Mouse (Mus musculus) stomach, postnatal 0 days (tissue): ENCODE measurements around the gene Tusc2. TPM values are rescaled to one million over a fixed set of nuclear protein-coding genes. Genes with fewer than 3 reads are reported as not detected.

Experiments
- ATAC-seq: fragments of 200-750 bp; cut with Nextera tagmentation; 2 replicates; pipeline ENCODE4 v1.8.0; 2017; ENCODE audit not compliant: low FRiP score, low TSS enrichment
- DNase-seq: peaks from one replicate; pipeline ENCODE4 v3.0.0-alpha.2; 2016; ENCODE audit warnings: low spot score
- H3K27ac ChIP-seq: fragments of 300-500 bp; sonication (generic); replicated peaks from 2 replicates; pipeline ENCODE4 v1.5.1; 2014; ENCODE audit warnings: mild to moderate bottlenecking, control low read depth
- H3K27me3 ChIP-seq: fragments of 300-500 bp; sonication (generic); 2 replicates; pipeline ENCODE4 v1.6.1; 2014; ENCODE audit warnings: low read length; ENCODE audit not compliant: control insufficient read depth, insufficient read depth
- H3K36me3 ChIP-seq: fragments of 300-500 bp; sonication (generic); 2 replicates; pipeline ENCODE4 v1.6.1; 2014; ENCODE audit warnings: low read length, mixed read lengths; ENCODE audit not compliant: control insufficient read depth, insufficient read depth
- H3K4me1 ChIP-seq: fragments of 300-500 bp; sonication (generic); replicated peaks from 2 replicates; pipeline ENCODE4 v1.6.1; 2014; ENCODE audit warnings: antibody characterized with exemption; ENCODE audit not compliant: control insufficient read depth, insufficient read depth
- H3K4me2 ChIP-seq: fragments of 300-500 bp; sonication (generic); replicated peaks from 2 replicates; pipeline ENCODE4 v1.6.1; 2014; ENCODE audit warnings: low read depth, mild to moderate bottlenecking, control low read depth, moderate library complexity
- H3K4me3 ChIP-seq: fragments of 300-500 bp; sonication (generic); 2 replicates; pipeline ENCODE4 v1.5.1; 2014; ENCODE audit warnings: low read depth, low read length, control low read depth
- H3K9ac ChIP-seq: fragments of 300-500 bp; sonication (generic); 2 replicates; pipeline ENCODE4 v1.6.1; 2014; ENCODE audit warnings: mild to moderate bottlenecking, low read length, control low read depth, mixed read lengths
- H3K9me3 ChIP-seq: fragments of 300-500 bp; sonication (generic); 2 replicates; pipeline ENCODE4 v1.6.1; 2016; ENCODE audit warnings: low read length; ENCODE audit not compliant: control insufficient read depth
- CTCF ChIP-seq: IDR thresholded peaks from 2 replicates; pipeline ENCODE4 v1.5.1; 2016; ENCODE audit warnings: antibody characterized with exemption, low read depth, mild to moderate bottlenecking, moderate library complexity
- EP300 ChIP-seq: optimal IDR thresholded peaks from 2 replicates; pipeline ENCODE3; 2016; ENCODE audit warnings: antibody characterized with exemption
- WGBS: fragments of 180-500 bp; shearing (Covaris S2); extraction: QIAGEN DNeasy Blood & Tissue Kit; methylation state at CpG from one replicate; pipeline ENCODE4 v1.1.7; 2014; 5-methylcytosine and 5-hydroxymethylcytosine counted together
- polyA plus RNA-seq: library from polyadenylated mRNA; unstranded; fragments of >200 nt; fragmentation: Nextera tagmentation; extraction: Ambion mirVana; gene quantifications from 2 replicates; pipeline ENCODE4 v1.2.1, GENCODE M21; 2015

Tusc2 gene
- polyA plus RNA-seq, 1 experiment from 2014 or later: 44.9 TPM

DNA sequence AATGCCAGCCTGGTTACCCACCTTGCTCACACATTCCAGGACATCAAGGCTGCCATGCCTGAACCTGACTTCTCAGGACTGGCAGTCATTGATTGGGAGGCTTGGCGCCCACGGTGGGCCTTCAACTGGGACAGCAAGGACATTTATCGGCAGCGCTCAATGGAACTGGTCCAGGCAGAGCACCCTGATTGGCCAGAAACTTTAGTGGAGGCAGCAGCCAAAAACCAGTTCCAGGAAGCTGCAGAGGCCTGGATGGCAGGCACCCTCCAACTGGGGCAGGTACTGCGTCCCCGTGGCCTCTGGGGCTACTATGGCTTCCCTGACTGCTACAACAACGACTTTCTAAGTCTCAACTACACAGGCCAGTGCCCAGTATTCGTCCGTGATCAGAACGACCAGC lies 14.8 kb downstream of the Tusc2 start:
- TF ChIP-seq CTCF (no peak), EP300 (no peak)
- WGBS: 83% methylated on average over 10 of the region's 10 CpGs
- no peak overlapping the region for H3K9ac ChIP-seq
- H3K27me3 ChIP-seq: no peaks in the 10 kb centered on the region
- DNase-seq (no peak), ATAC-seq (no peak)
- H3K27ac ChIP-seq: peak overlapping the region; percentile 92; the same call in 1 of the 2 replicates
- peak overlapping the region; percentile 69 for H3K4me2 ChIP-seq
- peaks cover 8% of the 10 kb centered on the region for H3K4me1 ChIP-seq
- no peaks in the 10 kb centered on the region for H3K36me3 ChIP-seq
- H3K4me3 ChIP-seq: peak overlapping the region; percentile 17
- no peaks in the 10 kb centered on the region for H3K9me3 ChIP-seq

DNA sequence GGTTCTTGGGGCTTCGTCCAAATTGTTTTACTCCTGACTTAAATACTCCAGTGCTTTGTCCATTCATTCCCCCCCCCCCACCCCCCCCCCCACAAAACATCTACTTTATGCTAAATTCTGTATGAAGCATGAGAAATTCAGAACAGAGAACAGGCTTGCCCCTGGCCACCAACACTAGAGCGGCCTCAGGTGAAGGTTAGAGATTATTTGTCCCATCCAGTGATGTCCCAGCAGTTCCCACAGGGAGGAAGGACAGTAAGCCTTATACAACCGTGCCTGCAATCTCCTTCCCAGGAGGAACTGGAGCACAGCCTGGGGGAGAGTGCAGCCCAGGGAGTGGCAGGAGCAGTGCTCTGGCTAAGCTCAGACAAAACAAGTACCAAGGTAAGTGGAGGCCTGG lies 15.5 kb downstream of the Tusc2 start, which contains the start of gene Naa80:
TSS of gene Naa80 (plus strand) at position 301 of the 400 bp plus-strand sequence.
- Histone ChIP-seq H3K9ac (peak within 1 kb of the TSS; percentile 23), H3K27ac (peak within 1 kb of the TSS; percentile 96), H3K4me3 (peak within 1 kb of the TSS; percentile 17), H3K36me3 (no peaks in the 10 kb centered on the region), H3K27me3 (no peaks in the 10 kb centered on the region), H3K4me1 (peaks cover 8% of the 10 kb centered on the region), H3K4me2 (peak within 1 kb of the TSS; percentile 69), H3K9me3 (no peaks in the 10 kb centered on the region)
- WGBS: 65% methylated on average over 3 of the region's 3 CpGs
- TF ChIP-seq EP300 (no peak), CTCF (no peak)
- no peak for ATAC-seq
- DNase-seq: no peak

DNA sequence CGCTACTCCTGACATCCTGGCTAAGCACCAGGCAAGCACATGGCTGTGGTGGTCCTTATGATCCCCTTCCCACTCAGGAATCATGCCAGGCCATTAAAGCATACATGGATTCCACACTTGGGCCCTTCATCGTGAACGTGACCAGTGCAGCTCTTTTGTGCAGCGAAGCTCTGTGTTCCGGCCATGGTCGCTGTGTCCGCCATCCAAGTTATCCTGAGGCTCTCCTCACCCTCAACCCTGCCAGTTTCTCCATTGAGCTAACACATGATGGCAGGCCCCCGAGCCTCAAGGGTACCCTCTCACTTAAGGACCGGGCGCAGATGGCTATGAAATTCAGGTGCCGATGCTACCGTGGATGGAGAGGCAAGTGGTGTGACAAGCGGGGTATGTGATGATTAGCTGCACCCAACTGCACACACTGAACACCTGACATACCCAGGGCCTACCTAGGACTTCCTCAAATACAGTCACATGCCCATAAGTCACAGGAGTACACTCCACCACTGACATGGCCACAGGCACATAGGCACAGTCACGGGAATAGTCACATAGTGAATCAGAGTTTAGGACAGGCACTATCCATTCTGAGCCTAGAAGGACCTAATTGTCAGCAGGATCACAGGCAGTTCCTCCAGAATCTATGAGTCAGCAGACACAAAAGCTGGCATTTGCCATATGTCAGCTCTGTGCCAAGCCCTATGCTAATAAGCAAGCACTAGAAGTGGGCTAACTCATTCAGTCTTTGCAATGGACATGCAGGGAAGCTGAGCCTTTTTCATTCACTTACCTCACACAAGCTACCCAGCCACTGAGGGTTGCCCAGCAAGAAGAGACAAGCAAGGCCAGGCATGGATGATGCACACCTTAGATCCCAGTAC lies 16.2 kb downstream of the Tusc2 start:
- Histone ChIP-seq H3K9me3 (no peaks in the 10 kb centered on the region), H3K9ac (peak overlapping the region; percentile 23), H3K27ac (peak overlapping the region; percentile 96), H3K4me3 (no peak overlapping the region), H3K36me3 (no peaks in the 10 kb centered on the region), H3K4me1 (peaks cover 8% of the 10 kb centered on the region), H3K4me2 (no peak overlapping the region), H3K27me3 (no peaks in the 10 kb centered on the region)
- no peak for DNase-seq
- 91% methylated on average over 14 of the region's 14 CpGs for whole genome bisulfite sequencing
- TF ChIP-seq CTCF (no peak), EP300 (no peak)
- ATAC-seq: no peak

DNA sequence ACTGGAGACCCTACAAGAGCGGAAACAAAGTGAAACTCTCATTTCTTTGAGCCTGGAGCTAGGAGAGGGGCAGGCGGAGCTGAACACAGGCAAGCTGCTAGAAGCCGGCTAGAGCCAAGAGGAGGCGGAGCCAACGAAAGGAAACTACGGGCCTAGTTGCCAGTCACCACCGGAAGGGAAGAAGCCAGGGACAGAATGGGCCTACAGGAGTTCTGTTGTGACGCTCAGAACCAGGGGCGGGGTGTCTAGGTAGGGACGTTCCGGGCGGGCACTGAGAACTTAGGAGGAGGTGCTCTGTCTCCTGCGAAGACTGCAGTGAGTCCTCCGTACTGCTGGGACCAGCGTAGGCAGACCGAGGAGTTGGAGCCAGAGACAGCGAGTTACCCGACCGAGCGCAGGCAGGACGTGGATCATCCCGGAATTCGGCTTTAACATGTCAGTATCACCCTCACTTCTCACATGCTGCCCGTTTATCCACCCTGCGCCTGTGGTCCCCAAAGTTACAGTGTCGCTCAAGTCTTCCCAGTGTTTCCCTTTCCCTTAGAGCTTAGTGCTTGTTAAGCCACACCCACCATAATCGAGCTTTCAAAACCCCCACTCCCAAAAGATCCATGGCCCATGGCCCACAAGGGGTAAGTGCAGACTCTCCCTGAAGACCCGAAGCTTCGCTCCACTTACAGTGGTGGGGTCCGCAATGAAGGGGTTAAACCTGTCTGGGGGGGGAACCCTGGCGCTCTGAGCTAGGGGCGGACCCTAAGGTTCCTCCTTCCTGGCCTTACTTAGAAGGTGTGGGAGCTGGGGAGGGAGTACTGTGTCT lies 17.7 kb downstream of the Tusc2 start, which contains the start of gene Hyal3:
TSS of gene Hyal3 (plus strand) at position 318 of the 817 bp plus-strand sequence.
- Histone ChIP-seq H3K9me3 (no peaks in the 10 kb centered on the region), H3K9ac (peak within 1 kb of the TSS; percentile 77), H3K36me3 (no peaks in the 10 kb centered on the region), H3K4me3 (peak within 1 kb of the TSS; percentile 60), H3K27ac (peak within 1 kb of the TSS; percentile 96), H3K4me2 (peak within 1 kb of the TSS; percentile 92), H3K4me1 (peaks cover 8% of the 10 kb centered on the region), H3K27me3 (no peaks in the 10 kb centered on the region)
- WGBS: 1% methylated on average over 32 of the region's 32 CpGs
- DNase-seq (peak; percentile 92), ATAC-seq (peak; percentile 75)
- TF ChIP-seq CTCF (peak; percentile 2; the same call in 1 of the 2 replicates), EP300 (no peak)

DNA sequence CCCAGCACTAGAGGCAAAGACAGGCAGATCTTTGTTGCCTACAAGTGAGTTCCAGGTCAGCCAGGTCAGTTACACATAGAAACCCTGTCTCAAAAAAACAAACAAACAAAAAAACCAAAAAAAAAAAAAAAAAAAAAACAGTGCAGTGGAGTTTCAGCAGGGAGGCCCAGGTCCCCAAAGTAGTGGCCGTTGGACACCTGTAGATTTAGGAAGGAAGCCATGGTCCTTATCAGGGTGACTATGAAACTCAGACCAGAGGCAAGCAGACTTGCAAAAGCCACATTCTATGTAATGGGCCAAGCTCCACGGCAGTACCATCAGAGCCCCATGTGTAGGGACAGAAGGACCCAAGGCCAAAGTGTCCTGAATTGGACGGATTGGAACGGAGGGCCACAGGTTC lies 18.5 kb downstream of the Tusc2 start:
- Histone ChIP-seq H3K27ac (peak overlapping the region; percentile 96), H3K36me3 (no peaks in the 10 kb centered on the region), H3K9ac (peak overlapping the region; percentile 77), H3K4me2 (peak overlapping the region; percentile 92), H3K27me3 (no peaks in the 10 kb centered on the region), H3K4me1 (peaks cover 5% of the 10 kb centered on the region; the same call in 1 of the 2 replicates), H3K9me3 (no peaks in the 10 kb centered on the region), H3K4me3 (peak overlapping the region; percentile 60)
- WGBS: 59% methylated on average over 4 of the region's 4 CpGs
- ATAC-seq: no peak
- no peak for DNase-seq
- TF ChIP-seq CTCF (no peak), EP300 (no peak)
